Mouse (Mus musculus) lung, embryonic 14.5 days (tissue): ENCODE measurements around the gene Frmd4a. TPM values are rescaled to one million over a fixed set of nuclear protein-coding genes. Genes with fewer than 3 reads are reported as not detected.

Source experiments
- ATAC-seq: fragments of 200-750 bp; cut with Nextera tagmentation; 2 replicates; pipeline ENCODE4 v1.8.0; 2017; ENCODE audit warnings: mild to moderate bottlenecking, moderate TSS enrichment, moderate library complexity; ENCODE audit not compliant: insufficient read depth
- DNase-seq: peaks from one replicate; pipeline ENCODE4 v3.0.0-alpha.2; 2015
- H3K27ac ChIP-seq: fragments of 300-500 bp; sonication (generic); 2 replicates; pipeline ENCODE4 v1.5.1; 2014; ENCODE audit warnings: low read depth, mild to moderate bottlenecking, moderate library complexity
- H3K27me3 ChIP-seq: fragments of 300-500 bp; sonication (generic); 2 replicates; pipeline ENCODE4 v1.6.1; 2014; ENCODE audit warnings: low read length, control low read depth; ENCODE audit not compliant: insufficient read depth
- H3K36me3 ChIP-seq: fragments of 300-500 bp; sonication (generic); 2 replicates; pipeline ENCODE4 v1.6.1; 2014; ENCODE audit warnings: control low read depth; ENCODE audit not compliant: insufficient read depth
- H3K4me1 ChIP-seq: fragments of 300-500 bp; sonication (generic); 2 replicates; pipeline ENCODE4 v1.6.1; 2014; ENCODE audit warnings: antibody characterized with exemption, control low read depth; ENCODE audit not compliant: insufficient read depth
- H3K4me2 ChIP-seq: fragments of 300-500 bp; sonication (generic); 2 replicates; pipeline ENCODE4 v1.6.1; 2014; ENCODE audit warnings: mild to moderate bottlenecking
- H3K4me3 ChIP-seq: fragments of 300-500 bp; sonication (generic); 2 replicates; pipeline ENCODE4 v1.5.1; 2014; ENCODE audit warnings: low read depth, low read length
- H3K9ac ChIP-seq: fragments of 300-500 bp; sonication (generic); 2 replicates; pipeline ENCODE4 v1.6.1; 2014
- H3K9me3 ChIP-seq: fragments of 300-500 bp; sonication (generic); 2 replicates; pipeline ENCODE4 v1.6.1; 2016; ENCODE audit warnings: low read depth, low read length, control low read depth
- CTCF ChIP-seq: IDR thresholded peaks from 2 replicates; pipeline ENCODE4 v1.5.1; 2016; ENCODE audit warnings: antibody characterized with exemption, low read depth
- WGBS: fragments of 180-500 bp; shearing (Covaris S2); extraction: QIAGEN DNeasy Blood & Tissue Kit; methylation state at CpG from one replicate; pipeline ENCODE4 v1.1.7; 2014; 5-methylcytosine and 5-hydroxymethylcytosine counted together
- polyA plus RNA-seq: library from polyadenylated mRNA; unstranded; fragments of >200 nt; fragmentation: Nextera tagmentation; extraction: Ambion mirVana; gene quantifications from 2 replicates; pipeline ENCODE4 v1.2.1, GENCODE M21; 2014

Frmd4a gene
- polyA plus RNA-seq, 1 experiment from 2014 or later = 37.1 TPM

DNA sequence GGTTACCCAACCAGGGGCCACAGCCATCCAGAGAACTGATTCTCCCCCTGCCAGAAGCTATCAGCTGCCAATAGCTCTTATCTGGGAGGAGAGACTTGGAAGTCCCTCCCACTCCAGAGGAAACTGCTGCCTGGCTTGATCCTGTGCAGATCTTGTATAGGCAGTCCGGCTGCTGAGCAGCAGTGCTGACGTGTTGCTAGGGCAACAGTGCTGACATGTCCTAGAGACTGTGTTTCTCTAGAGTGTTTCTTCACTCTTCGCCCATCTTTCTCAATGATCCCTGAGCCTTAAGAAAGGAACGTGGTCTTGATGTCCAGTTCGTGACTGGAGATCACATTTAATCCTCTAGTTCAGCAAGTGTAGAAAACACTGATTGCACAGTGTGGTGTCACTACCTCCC lies 326.9 kb downstream of the Frmd4a start:
- H3K9ac ChIP-seq = no peak overlapping the region
- no peak overlapping the region for H3K4me2 ChIP-seq
- TF ChIP-seq CTCF = no peak
- H3K36me3 ChIP-seq = no peaks in the 10 kb centered on the region
- H3K4me3 ChIP-seq = no peak overlapping the region
- no peaks in the 10 kb centered on the region for H3K27me3 ChIP-seq
- 88% methylated on average over 5 of the region's 5 CpGs for WGBS
- H3K4me1 ChIP-seq = peaks cover 3% of the 10 kb centered on the region
- DNase-seq (no peak), ATAC-seq (no peak)
- no peak overlapping the region for H3K27ac ChIP-seq
- no peaks in the 10 kb centered on the region for H3K9me3 ChIP-seq

DNA sequence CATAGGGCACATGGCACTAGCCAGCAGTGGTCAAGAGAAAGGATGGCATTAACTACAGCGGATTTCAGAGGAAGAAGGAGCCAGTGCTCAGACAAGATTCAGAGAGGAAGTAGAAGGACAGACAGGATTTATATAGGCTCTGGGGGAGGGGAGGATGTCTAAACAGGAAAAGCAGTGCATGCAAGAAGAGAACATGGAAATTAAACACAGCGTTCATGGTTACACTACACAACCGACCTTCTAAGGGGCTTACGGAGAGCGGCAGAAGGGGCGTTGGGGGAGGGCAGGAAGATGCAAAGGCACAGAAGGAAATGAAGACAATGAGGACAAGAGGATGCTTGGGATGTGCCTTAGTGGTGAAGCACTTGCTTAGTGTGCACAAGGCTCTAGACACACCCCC lies 328.7 kb downstream of the Frmd4a start:
- H3K27ac ChIP-seq = peak overlapping the region; percentile 13; the same call in 1 of the 2 replicates
- H3K4me2 ChIP-seq = no peak overlapping the region
- H3K9me3 ChIP-seq = no peaks in the 10 kb centered on the region
- WGBS = 49% methylated on average over 6 of the region's 6 CpGs
- ATAC-seq = peak; percentile 54; the same call in 1 of the 2 replicates
- no peak overlapping the region for H3K4me3 ChIP-seq
- no peak overlapping the region for H3K9ac ChIP-seq
- H3K27me3 ChIP-seq = no peaks in the 10 kb centered on the region
- peak; percentile 50 for DNase-seq
- H3K4me1 ChIP-seq = no peaks in the 10 kb centered on the region; the same call in 1 of the 2 replicates
- H3K36me3 ChIP-seq = no peaks in the 10 kb centered on the region
- TF ChIP-seq CTCF = no peak

DNA sequence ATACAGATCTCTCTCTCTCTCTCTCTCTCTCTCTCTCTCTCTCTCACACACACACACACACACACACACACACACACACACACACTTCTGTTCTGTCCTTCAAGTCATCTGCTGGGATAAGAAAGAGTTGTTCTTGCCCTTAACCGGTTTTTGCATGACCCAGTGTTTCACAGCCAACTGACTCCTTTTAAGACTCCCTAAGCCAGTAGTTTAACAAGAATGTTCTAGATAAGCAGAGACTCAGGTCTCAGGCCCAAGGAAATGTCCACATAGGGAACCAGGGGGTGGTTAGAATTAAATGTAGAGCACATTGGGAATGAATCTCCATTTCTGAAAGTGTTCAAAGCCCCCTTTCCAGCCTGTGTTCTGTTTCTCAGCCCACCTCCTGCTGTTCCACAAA lies 329.4 kb downstream of the Frmd4a start:
- H3K27me3 ChIP-seq = no peaks in the 10 kb centered on the region
- DNase-seq = no peak
- no peaks in the 10 kb centered on the region; the same call in 1 of the 2 replicates for H3K4me1 ChIP-seq
- H3K9ac ChIP-seq = no peak overlapping the region
- H3K27ac ChIP-seq = 0 out of 2 replicates have a peak overlapping the region, but pooled peaks have one; percentile 13
- no peak for ATAC-seq
- no peaks in the 10 kb centered on the region for H3K9me3 ChIP-seq
- TF ChIP-seq CTCF = no peak
- no peaks in the 10 kb centered on the region for H3K36me3 ChIP-seq
- H3K4me3 ChIP-seq = no peak overlapping the region
- WGBS = 57% methylated on average over 1 of the region's 1 CpGs
- H3K4me2 ChIP-seq = no peak overlapping the region

DNA sequence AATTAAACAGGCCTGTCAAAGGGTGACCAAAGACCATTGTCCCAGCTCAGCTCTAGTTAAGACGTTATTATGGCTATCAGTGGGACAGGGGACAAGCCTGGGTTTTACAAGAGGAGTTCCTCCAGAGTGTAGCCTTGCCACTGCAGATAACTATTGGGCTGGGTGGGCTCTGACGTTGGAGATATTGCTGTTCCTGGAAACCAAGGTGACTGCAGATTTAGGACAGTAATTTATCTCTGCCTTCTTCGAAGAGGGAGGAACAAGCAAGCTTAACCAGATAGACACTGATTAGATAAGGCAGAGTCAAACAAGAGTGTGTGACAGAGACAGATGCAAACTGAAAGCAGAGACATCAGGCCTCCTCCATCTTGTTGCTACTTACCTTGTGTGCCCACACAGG lies 330.3 kb downstream of the Frmd4a start:
- no peaks in the 10 kb centered on the region for H3K4me1 ChIP-seq
- 23% methylated on average over 3 of the region's 3 CpGs for WGBS
- H3K36me3 ChIP-seq = no peaks in the 10 kb centered on the region
- no peak overlapping the region for H3K4me3 ChIP-seq
- no peak overlapping the region for H3K27ac ChIP-seq
- no peak overlapping the region for H3K9ac ChIP-seq
- ATAC-seq (no peak), DNase-seq (no peak)
- no peak for TF ChIP-seq CTCF
- no peak overlapping the region for H3K4me2 ChIP-seq
- H3K27me3 ChIP-seq = no peaks in the 10 kb centered on the region
- no peaks in the 10 kb centered on the region for H3K9me3 ChIP-seq

DNA sequence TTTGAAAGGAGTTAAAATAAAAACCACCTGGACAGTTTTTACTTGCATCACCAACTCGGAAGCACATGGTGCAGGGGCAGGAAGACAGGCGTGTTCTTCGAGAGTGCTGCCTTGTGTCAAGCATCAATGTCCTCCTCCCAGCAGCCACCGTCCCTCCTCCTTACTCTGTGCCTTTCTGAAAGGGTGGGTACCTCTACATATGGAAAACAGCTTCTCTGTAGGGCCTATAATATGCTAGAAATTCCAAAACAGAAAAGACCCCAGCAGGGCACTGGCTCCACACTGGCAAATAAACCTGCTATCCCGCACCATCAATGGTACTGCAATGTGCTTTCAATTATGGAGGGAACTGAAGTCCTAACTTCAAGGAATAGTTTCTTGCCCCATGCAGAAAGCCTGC lies 331.0 kb downstream of the Frmd4a start:
- Histone ChIP-seq H3K4me2 (no peak overlapping the region), H3K36me3 (no peaks in the 10 kb centered on the region), H3K27me3 (no peaks in the 10 kb centered on the region), H3K4me1 (no peaks in the 10 kb centered on the region), H3K27ac (no peak overlapping the region), H3K9ac (no peak overlapping the region), H3K9me3 (no peaks in the 10 kb centered on the region), H3K4me3 (no peak overlapping the region)
- ATAC-seq = no peak
- WGBS = 75% methylated on average over 5 of the region's 5 CpGs
- no peak for DNase-seq
- TF ChIP-seq CTCF = no peak

DNA sequence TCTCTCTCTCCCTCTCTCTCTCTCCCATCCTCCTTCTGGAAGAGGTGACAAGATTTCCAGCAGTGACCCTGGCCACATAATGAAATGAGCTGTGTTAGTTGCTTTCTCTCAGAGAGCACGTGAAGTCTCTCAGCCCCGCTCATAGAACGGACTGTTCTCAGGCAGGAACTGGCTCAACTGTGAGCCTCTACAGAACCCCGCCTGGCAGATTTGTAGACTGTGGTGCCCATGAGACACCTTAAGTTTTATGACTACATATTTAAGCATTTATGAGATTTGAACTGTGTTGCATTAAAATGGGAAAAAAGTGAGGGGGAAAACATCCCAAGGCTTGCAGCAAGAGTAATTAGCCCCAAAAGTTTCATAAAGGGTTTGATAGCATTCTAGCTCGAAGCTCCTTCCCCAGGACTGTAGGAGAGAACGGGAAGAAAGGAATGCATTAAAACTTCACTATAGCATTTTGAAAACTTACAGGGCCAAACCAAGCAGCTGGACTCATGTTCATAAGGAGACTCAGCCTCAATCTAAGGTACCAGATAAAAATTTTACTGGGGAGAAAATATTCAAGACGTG lies 339.4 kb downstream of the Frmd4a start:
- H3K4me1 ChIP-seq = no peaks in the 10 kb centered on the region
- no peak for TF ChIP-seq CTCF
- H3K9me3 ChIP-seq = no peaks in the 10 kb centered on the region
- no peak overlapping the region for H3K9ac ChIP-seq
- H3K4me3 ChIP-seq = no peak overlapping the region
- ATAC-seq (no peak), DNase-seq (no peak)
- H3K27me3 ChIP-seq = no peaks in the 10 kb centered on the region
- 89% methylated on average over 7 of the region's 7 CpGs for WGBS
- no peak overlapping the region for H3K27ac ChIP-seq
- no peak overlapping the region for H3K4me2 ChIP-seq
- H3K36me3 ChIP-seq = no peaks in the 10 kb centered on the region

DNA sequence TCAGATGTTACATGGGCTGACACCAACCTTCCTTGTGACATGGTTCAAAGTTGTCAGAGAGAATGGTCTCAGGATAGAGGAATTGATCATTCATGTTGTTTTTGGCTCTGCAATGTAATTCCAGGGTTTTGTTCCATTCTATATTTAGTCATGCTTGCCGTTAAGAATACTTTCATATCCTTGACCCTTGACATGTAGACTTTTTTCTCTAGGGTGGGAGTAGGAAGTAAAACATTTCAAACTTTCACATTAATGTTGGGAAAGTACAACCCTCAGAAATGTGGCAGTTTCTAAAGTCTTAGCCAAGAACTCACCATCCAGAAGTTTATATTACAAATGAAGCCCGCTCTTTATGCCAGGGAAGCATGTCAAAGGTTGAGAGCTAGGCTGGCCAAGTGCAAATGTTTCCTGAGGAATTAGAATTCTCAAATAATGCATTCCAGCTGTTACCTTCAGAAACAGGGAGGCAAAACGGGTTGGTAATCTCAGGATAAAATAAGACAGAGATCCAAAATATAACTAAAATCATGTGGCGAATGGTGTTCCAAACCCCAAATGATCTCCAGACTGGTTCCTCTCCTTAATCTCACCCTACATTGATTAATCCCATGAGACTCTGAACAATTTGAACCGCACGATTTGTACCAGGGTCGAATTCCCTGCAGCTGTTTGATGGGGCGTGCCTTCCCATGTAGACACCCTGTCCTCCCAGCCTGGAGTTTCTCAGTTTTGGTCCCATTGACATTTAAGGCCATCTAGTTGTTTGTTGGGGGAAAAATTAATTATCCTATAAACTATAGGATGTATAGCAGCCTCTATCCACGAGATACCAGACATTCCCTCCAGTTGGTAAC lies 344.7 kb downstream of the Frmd4a start:
- no peaks in the 10 kb centered on the region for H3K9me3 ChIP-seq
- H3K4me2 ChIP-seq = no peak overlapping the region
- H3K9ac ChIP-seq = no peak overlapping the region
- WGBS = 58% methylated on average over 9 of the region's 9 CpGs
- DNase-seq = no peak
- no peak overlapping the region for H3K27ac ChIP-seq
- H3K4me3 ChIP-seq = no peak overlapping the region
- H3K27me3 ChIP-seq = no peaks in the 10 kb centered on the region
- no peaks in the 10 kb centered on the region for H3K36me3 ChIP-seq
- no peak for TF ChIP-seq CTCF
- no peaks in the 10 kb centered on the region for H3K4me1 ChIP-seq
- no peak for ATAC-seq
